Mouse (Mus musculus): ENCODE results near the gene Prdm1. TPM values are rescaled to one million over a fixed set of nuclear protein-coding genes. Genes with fewer than 3 reads are reported as not detected.
A peak's percentile ranks its signal among the peaks of the same experiment; 100 is the strongest.

Gene Prdm1
- polyA plus RNA-seq, 1 experiment from 2014 or later, result 0.96 TPM

- ATAC-seq, result peak; percentile 100
- H3K36me3 ChIP-seq (ENCODE audit: control insufficient read depth, insufficient read depth), result no peaks in the 10 kb centered on the region
Measured at GRCm38 (mm10) chr10:44529218-44530066, 1.1 kb upstream of the Prdm1 start.

GRCm38 (mm10) chr10:44527651-44528050, 650 bp downstream of the Prdm1 start:
- H3K27ac ChIP-seq (ENCODE audit: low read length), result no peak overlapping the region
- H3K9ac ChIP-seq (replicated peaks; ENCODE audit: low read depth, low read length), result no peak overlapping the region
- H3K4me3 ChIP-seq (replicated peaks; ENCODE audit: low read length), result peak overlapping the region; percentile 12
- WGBS, result 2% methylated on average over 16 of the region's 16 CpGs
- no peak for ATAC-seq
- peaks cover 50% of the 10 kb centered on the region for H3K27me3 ChIP-seq (replicated peaks; ENCODE audit: control insufficient read depth, insufficient read depth, low read length)
- no peaks in the 10 kb centered on the region for H3K36me3 ChIP-seq (ENCODE audit: control insufficient read depth, insufficient read depth)
- no peaks in the 10 kb centered on the region for H3K9me3 ChIP-seq (ENCODE audit: control insufficient read depth, low read length)
- peaks cover 19% of the 10 kb centered on the region for H3K4me1 ChIP-seq (replicated peaks; ENCODE audit: control insufficient read depth, insufficient read depth, low read length)
- peak overlapping the region; percentile 30; the same call in 1 of the 2 replicates for H3K4me2 ChIP-seq (ENCODE audit: low read length)

More at GRCm38 (mm10) chr10:44529218-44530066, 1.1 kb upstream of the Prdm1 start:
- Histone ChIP-seq H3K9ac (replicated peaks; ENCODE audit: low read depth, low read length) (0 out of 2 replicates have a peak overlapping the region, but pooled peaks have one; percentile 11), H3K27me3 (replicated peaks; ENCODE audit: control insufficient read depth, insufficient read depth, low read length) (peaks cover 44% of the 10 kb centered on the region), H3K4me1 (replicated peaks; ENCODE audit: control insufficient read depth, insufficient read depth, low read length) (peaks cover 19% of the 10 kb centered on the region), H3K9me3 (ENCODE audit: control insufficient read depth, low read length) (no peaks in the 10 kb centered on the region), H3K4me3 (replicated peaks; ENCODE audit: low read length) (peak overlapping the region; percentile 49), H3K4me2 (ENCODE audit: low read length) (peak overlapping the region; percentile 60), H3K27ac (ENCODE audit: low read length) (no peak overlapping the region)
- under 1% methylated on average over 42 of the region's 42 CpGs for WGBS

- H3K27me3 ChIP-seq (replicated peaks; ENCODE audit: control insufficient read depth, insufficient read depth, low read length), result peaks cover 53% of the 10 kb centered on the region
- under 1% methylated on average over 31 of the region's 31 CpGs for WGBS
Measured at GRCm38 (mm10) chr10:44526751-44527591, 1.3 kb downstream of the Prdm1 start.

GRCm38 (mm10) chr10:44520189-44520588, 8.1 kb downstream of the Prdm1 start:
- H3K36me3 ChIP-seq (ENCODE audit: control insufficient read depth, insufficient read depth), result no peaks in the 10 kb centered on the region
- no peak overlapping the region for H3K4me3 ChIP-seq (replicated peaks; ENCODE audit: low read length)
- H3K9me3 ChIP-seq (ENCODE audit: control insufficient read depth, low read length), result no peaks in the 10 kb centered on the region
- WGBS, result 22% methylated on average over 6 of the region's 6 CpGs
- H3K27ac ChIP-seq (ENCODE audit: low read length), result no peak overlapping the region
- no peak for ATAC-seq
- H3K9ac ChIP-seq (replicated peaks; ENCODE audit: low read depth, low read length), result no peak overlapping the region
- peaks cover 25% of the 10 kb centered on the region for H3K27me3 ChIP-seq (replicated peaks; ENCODE audit: control insufficient read depth, insufficient read depth, low read length)
- H3K4me2 ChIP-seq (ENCODE audit: low read length), result no peak overlapping the region
- H3K4me1 ChIP-seq (replicated peaks; ENCODE audit: control insufficient read depth, insufficient read depth, low read length), result no peaks in the 10 kb centered on the region

More at GRCm38 (mm10) chr10:44526751-44527591, 1.3 kb downstream of the Prdm1 start:
- no peak overlapping the region for H3K27ac ChIP-seq (ENCODE audit: low read length)
- no peak for ATAC-seq
- H3K4me2 ChIP-seq (ENCODE audit: low read length), result peak overlapping the region; percentile 30
- no peak overlapping the region for H3K9ac ChIP-seq (replicated peaks; ENCODE audit: low read depth, low read length)
- H3K4me3 ChIP-seq (replicated peaks; ENCODE audit: low read length), result peak overlapping the region; percentile 12
- no peaks in the 10 kb centered on the region for H3K36me3 ChIP-seq (ENCODE audit: control insufficient read depth, insufficient read depth)
- H3K9me3 ChIP-seq (ENCODE audit: control insufficient read depth, low read length), result no peaks in the 10 kb centered on the region
- H3K4me1 ChIP-seq (replicated peaks; ENCODE audit: control insufficient read depth, insufficient read depth, low read length), result peaks cover 19% of the 10 kb centered on the region

GRCm38 (mm10) chr10:44518631-44519030, 9.7 kb downstream of the Prdm1 start:
- peaks cover 14% of the 10 kb centered on the region for H3K27me3 ChIP-seq (replicated peaks; ENCODE audit: control insufficient read depth, insufficient read depth, low read length)
- H3K9me3 ChIP-seq (ENCODE audit: control insufficient read depth, low read length), result no peaks in the 10 kb centered on the region
- H3K4me2 ChIP-seq (ENCODE audit: low read length), result no peak overlapping the region
- H3K4me1 ChIP-seq (replicated peaks; ENCODE audit: control insufficient read depth, insufficient read depth, low read length), result no peaks in the 10 kb centered on the region
- no peak for ATAC-seq
- H3K4me3 ChIP-seq (replicated peaks; ENCODE audit: low read length), result no peak overlapping the region
- 75% methylated on average over 7 of the region's 7 CpGs for whole genome bisulfite sequencing
- H3K9ac ChIP-seq (replicated peaks; ENCODE audit: low read depth, low read length), result no peak overlapping the region
- no peak overlapping the region for H3K27ac ChIP-seq (ENCODE audit: low read length)
- H3K36me3 ChIP-seq (ENCODE audit: control insufficient read depth, insufficient read depth), result no peaks in the 10 kb centered on the region

- no peak overlapping the region for H3K9ac ChIP-seq (replicated peaks; ENCODE audit: low read depth, low read length)
- H3K4me1 ChIP-seq (replicated peaks; ENCODE audit: control insufficient read depth, insufficient read depth, low read length), result no peaks in the 10 kb centered on the region
- H3K4me2 ChIP-seq (ENCODE audit: low read length), result no peak overlapping the region
- no peaks in the 10 kb centered on the region for H3K36me3 ChIP-seq (ENCODE audit: control insufficient read depth, insufficient read depth)
- H3K27me3 ChIP-seq (replicated peaks; ENCODE audit: control insufficient read depth, insufficient read depth, low read length), result no peaks in the 10 kb centered on the region
- ATAC-seq, result no peak
- 80% methylated on average over 5 of the region's 5 CpGs for WGBS
- H3K9me3 ChIP-seq (ENCODE audit: control insufficient read depth, low read length), result no peaks in the 10 kb centered on the region
- no peak overlapping the region for H3K4me3 ChIP-seq (replicated peaks; ENCODE audit: low read length)
- H3K27ac ChIP-seq (ENCODE audit: low read length), result no peak overlapping the region
Measured at GRCm38 (mm10) chr10:44513108-44513507, 15.2 kb downstream of the Prdm1 start.

GRCm38 (mm10) chr10:44511029-44511428, 17.3 kb downstream of the Prdm1 start:
- Histone ChIP-seq H3K4me1 (replicated peaks; ENCODE audit: control insufficient read depth, insufficient read depth, low read length) (no peaks in the 10 kb centered on the region), H3K27me3 (replicated peaks; ENCODE audit: control insufficient read depth, insufficient read depth, low read length) (no peaks in the 10 kb centered on the region), H3K9me3 (ENCODE audit: control insufficient read depth, low read length) (no peaks in the 10 kb centered on the region), H3K4me3 (replicated peaks; ENCODE audit: low read length) (no peak overlapping the region), H3K36me3 (ENCODE audit: control insufficient read depth, insufficient read depth) (no peaks in the 10 kb centered on the region), H3K27ac (ENCODE audit: low read length) (no peak overlapping the region), H3K9ac (replicated peaks; ENCODE audit: low read depth, low read length) (no peak overlapping the region), H3K4me2 (ENCODE audit: low read length) (no peak overlapping the region)
- 89% methylated on average over 3 of the region's 3 CpGs for WGBS
- no peak for ATAC-seq

GRCm38 (mm10) chr10:44508649-44509048, 19.7 kb downstream of the Prdm1 start:
- no peak overlapping the region for H3K4me3 ChIP-seq (replicated peaks; ENCODE audit: low read length)
- no peak overlapping the region for H3K27ac ChIP-seq (ENCODE audit: low read length)
- H3K27me3 ChIP-seq (replicated peaks; ENCODE audit: control insufficient read depth, insufficient read depth, low read length), result no peaks in the 10 kb centered on the region
- no peak for ATAC-seq
- H3K9me3 ChIP-seq (ENCODE audit: control insufficient read depth, low read length), result no peaks in the 10 kb centered on the region
- no peak overlapping the region for H3K9ac ChIP-seq (replicated peaks; ENCODE audit: low read depth, low read length)
- WGBS, result 94% methylated on average over 7 of the region's 7 CpGs
- H3K4me1 ChIP-seq (replicated peaks; ENCODE audit: control insufficient read depth, insufficient read depth, low read length), result no peaks in the 10 kb centered on the region
- no peaks in the 10 kb centered on the region for H3K36me3 ChIP-seq (ENCODE audit: control insufficient read depth, insufficient read depth)
- no peak overlapping the region for H3K4me2 ChIP-seq (ENCODE audit: low read length)

- Histone ChIP-seq H3K4me1 (replicated peaks; ENCODE audit: control insufficient read depth, insufficient read depth, low read length) (no peaks in the 10 kb centered on the region), H3K27ac (ENCODE audit: low read length) (no peak overlapping the region), H3K4me3 (replicated peaks; ENCODE audit: low read length) (no peak overlapping the region), H3K36me3 (ENCODE audit: control insufficient read depth, insufficient read depth) (no peaks in the 10 kb centered on the region), H3K27me3 (replicated peaks; ENCODE audit: control insufficient read depth, insufficient read depth, low read length) (no peaks in the 10 kb centered on the region; the same call in 1 of the 2 replicates), H3K4me2 (ENCODE audit: low read length) (no peak overlapping the region), H3K9ac (replicated peaks; ENCODE audit: low read depth, low read length) (no peak overlapping the region), H3K9me3 (ENCODE audit: control insufficient read depth, low read length) (no peaks in the 10 kb centered on the region)
- WGBS, result 46% methylated on average over 2 of the region's 2 CpGs
- no peak for ATAC-seq
Measured at GRCm38 (mm10) chr10:44507984-44508383, 20.3 kb downstream of the Prdm1 start.

Data from forebrain, embryonic 16.5 days (tissue).